Mouse (Mus musculus) fat pad, adult 2 months (tissue): Measurements from ENCODE around the gene Txnrd1.

ENCODE experiments used
- DNase-seq: peaks from one replicate; pipeline ENCODE4 v3.0.0-alpha.2; 2011; ENCODE audit warnings: low read depth, low spot score; ENCODE audit errors: extremely low read depth

Gene Txnrd1

DNA sequence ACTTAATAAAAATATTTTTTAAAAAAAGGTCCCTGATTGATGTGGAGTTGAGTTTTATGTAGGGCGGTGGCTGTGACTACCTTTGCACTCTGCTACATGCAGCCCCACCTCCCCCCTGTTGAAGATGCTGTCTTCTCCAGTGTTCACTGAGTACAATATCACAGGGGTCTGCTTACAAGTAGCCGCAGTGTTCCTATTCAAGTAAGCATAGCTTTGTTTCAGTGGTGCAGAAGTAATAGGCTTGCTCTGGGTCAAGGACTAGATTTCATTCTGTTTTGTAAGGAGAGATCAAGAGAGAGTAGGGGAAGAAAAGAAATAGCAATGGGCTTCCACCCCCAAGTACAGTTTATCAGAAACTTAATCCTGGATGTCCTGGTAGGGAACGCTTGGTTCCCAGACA is 16.2 kb upstream of the Txnrd1 start:
- no peak for DNase-seq

- no peak for DNase-seq
Measured at GRCm38 (mm10) chr10:82817936-82818335, 15.8 kb upstream of the Txnrd1 start.

DNA sequence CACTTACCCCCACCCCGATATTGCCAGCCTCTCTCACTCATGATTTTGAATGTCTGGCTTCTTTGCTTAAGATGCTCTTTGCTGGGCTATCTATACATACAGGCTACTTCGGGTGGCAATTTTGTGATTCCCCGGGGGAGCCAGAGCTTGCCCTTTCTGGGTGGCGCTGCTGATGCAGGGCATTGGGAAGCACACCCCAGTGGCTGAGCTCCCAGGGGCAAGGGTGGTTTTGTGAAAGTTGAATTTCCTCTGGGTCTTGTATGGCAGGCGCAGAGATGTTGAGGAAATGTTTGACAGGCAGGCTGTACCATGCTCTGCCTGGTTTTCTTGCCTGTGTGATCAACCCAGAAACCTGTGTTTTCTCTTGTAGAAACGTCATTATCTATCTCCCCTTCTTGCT is 15.1 kb upstream of the Txnrd1 start:
- DNase-seq: no peak

DNA sequence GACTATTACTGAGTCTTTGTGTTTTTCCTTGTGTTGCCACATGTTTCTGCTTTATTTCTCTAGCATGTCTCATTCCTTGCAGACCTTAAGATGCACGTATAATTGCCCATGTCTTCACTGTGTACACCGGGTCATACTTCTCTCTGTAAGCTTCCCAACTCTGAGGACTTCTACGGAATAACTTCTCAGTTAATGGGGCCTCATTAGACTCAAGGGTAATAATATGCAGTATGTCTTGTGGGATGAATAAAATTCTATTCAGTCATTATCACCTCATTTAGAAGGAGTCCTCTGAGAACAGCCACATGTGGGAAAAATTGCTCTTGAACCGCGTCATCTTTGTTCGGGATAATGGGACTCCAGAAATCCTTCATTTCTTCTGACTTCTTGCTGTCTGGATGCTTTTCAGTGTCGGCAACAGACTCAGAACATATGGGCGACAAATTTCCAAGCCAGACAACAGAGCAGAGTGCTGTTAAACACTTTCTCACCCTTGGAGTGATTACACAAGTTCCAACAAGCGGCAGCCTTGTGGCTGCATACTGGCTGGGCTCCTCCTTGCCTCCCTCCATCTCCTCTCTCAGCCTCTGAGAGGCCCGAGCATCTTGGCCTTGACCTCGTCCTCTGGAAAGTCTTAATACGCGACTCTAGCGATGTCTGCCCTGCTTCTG is 10.5 kb upstream of the Txnrd1 start:
- DNase-seq: no peak

GRCm38 (mm10) chr10:82823779-82824177 is 10.0 kb upstream of the Txnrd1 start:
- DNase-seq: no peak

DNA sequence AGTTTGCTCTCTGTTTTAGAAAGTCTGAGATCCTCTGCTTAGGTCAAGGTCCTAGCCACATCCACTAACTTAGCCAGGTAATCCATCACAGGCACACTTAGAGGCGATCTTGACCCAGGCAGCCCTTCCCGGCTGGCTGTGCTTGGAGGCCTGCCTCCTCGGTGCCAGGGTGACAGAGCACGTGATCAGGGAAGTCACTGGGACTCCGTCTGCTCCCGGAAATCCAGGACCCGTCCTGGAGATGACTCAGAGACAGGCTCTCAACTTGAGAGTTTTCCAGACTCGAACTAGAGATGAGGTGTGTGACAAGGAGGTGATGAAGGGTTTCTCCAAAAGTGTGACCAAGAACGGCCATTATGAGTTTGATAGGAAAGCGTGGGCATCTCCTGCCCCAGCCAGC is 9.2 kb upstream of the Txnrd1 start:
- DNase-seq: no peak

DNA sequence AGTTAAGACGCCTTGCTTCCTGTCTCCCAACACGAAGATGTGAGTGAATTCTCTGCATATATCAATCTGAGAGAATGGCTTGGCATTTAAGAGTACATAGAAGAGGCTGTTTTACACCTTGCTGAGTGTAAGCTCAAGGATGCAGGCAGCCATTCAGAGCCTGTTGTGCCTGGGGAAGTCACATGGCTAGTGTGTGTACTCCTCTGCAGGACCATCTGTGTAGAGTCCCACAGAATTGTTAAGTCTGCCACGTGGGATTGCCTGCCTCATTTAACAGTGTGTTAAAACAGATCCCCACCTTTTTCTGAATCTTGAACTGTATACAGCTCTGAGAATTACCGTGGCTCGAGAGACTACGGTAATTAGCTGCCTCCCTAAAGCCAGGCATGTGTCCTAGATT is 7.2 kb upstream of the Txnrd1 start:
- DNase-seq: no peak

DNA sequence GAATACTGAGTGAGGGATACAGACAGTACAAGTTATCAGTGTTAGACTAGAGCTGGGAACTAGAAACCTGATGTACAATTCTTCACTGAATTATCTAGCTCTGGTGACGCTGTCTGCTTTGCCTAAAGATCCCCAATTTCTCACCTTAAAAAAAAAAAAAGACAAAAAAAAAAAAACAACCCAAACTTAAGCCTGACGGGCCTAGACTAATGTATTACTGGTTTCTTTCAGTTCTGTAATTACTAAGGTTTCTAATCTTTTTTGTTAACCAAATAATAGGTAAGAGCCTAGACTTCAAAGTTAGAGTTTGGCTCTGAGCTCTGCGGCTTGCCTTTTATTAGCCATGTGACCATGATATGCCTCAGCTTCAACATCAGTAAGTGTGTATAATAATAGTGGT is 2.1 kb downstream of the Txnrd1 start:
- DNase-seq: no peak

- no peak for DNase-seq
Measured at GRCm38 (mm10) chr10:82838390-82838789, 4.6 kb downstream of the Txnrd1 start.

GRCm38 (mm10) chr10:82844090-82844489 is 10.3 kb downstream of the Txnrd1 start:
- DNase-seq: no peak

DNA sequence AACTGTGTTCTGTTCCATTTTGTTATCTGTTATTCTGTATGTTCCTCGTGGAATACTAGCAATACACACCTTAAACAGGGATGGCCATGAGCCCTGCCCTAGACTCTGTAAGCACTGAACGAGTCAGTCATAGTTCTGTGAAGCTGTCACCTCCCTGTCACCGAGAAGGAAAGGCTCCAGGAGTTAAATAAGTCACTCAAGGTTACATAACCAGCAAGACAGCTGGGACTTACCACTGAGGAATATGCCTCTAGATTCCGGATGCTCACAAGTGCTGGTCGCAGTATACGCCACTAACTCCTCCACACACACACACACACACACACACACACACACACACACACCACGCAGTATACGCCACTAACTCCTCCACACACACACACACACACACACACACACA is 11.0 kb downstream of the Txnrd1 start:
- DNase-seq: no peak

- DNase-seq: no peak
Measured at GRCm38 (mm10) chr10:82847821-82848459, 14.2 kb downstream of the Txnrd1 start.

GRCm38 (mm10) chr10:82849686-82850353 is 16.1 kb downstream of the Txnrd1 start:
- DNase-seq: no peak

- no peak for DNase-seq
Measured at GRCm38 (mm10) chr10:82850354-82850752, 16.6 kb downstream of the Txnrd1 start.

DNA sequence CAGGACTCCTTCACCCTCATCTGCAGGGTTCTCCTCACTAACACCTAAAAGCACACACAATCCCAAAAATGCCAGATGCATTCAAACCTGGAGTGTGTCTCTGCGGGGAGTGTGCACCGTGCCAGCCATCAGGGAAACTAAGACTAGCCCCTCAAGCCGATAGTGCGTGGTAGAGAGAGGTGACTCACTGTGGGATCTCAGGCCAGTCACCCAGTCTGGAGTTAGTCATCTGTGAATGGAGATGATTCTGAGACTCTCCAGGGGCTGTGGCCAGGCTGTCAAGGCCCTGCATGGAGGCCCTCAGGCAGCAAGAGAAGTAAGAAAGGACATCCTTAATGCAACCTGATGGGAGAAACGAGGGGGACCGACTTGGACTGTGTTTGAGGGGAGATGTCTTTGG is 18.0 kb downstream of the Txnrd1 start:
- DNase-seq: no peak

DNA sequence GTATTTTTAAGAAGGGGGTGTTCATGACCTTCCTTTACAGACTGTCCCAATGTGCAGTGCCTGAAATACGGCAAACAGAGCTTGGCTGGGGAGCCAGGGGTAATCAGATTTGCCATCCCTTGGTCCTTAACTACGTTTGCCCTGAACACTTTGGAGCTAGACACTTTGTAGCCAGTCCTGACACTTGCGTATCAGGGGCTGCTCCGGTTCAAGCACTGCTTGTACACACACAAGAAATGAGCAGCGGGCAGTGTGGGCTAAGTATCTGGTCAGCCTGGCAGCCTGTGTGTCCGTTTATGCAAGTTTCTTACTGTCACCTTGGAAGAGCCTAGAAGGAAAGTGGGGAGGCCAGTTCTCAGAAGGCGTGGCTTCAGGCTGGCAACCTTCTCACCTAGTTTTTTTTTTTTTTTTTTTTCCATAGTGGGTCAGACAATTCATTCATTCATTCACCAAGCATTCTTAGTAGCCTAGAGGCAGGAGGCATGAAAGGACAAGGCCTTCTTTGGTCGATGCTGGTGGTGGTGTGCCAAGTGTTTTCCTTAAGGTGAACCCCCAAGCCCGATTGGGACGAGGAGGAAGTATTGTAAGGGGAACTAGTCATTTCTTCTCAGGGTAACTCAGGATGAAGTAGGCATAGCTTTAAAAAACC is 24.4 kb downstream of the Txnrd1 start:
- peak; percentile 76 for DNase-seq

DNA sequence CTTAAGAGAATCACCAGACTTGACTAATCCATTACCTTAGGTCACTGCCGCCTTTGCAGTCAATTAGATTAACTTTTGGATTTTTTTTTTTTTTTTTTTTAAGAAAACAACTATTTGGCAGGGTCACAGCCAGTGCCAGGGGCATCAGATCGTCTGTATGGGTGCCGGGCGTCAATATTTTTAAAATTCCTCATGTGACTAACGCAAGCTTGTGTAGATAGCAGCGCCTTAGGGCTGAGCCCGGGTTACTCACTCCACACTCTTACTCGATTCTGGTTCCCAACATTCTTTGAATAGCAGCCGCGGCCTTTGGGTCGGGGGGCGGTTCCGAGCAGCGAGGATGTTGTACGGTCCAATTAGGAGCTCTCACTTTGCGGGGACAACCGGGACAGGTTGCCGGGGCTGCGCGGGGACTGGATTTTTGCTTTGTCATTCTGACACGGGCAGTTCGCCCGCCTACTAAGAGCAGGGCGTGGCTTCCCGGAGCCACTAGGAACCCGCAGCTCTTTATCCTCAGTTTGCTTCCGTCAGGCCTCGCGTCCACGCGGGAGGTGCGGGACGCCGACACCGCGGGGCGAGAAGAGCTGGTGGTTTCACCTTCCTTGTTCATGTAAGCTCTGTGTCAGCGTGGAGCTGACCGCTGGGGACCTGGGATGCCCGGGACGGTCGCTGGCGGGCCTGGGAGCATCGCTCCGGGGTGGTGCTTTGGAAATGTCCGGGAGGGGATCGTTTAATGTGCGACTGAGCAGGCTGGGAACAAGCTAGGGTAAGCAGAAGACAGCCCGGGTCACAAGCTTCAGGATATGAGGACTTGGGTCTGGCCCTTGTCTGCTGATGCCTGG is 25.2 kb downstream of the Txnrd1 start:
- peak; percentile 52 for DNase-seq

GRCm38 (mm10) chr10:82859533-82859915 is 25.8 kb downstream of the Txnrd1 start:
- DNase-seq: no peak

GRCm38 (mm10) chr10:82860181-82860928 is 26.6 kb downstream of the Txnrd1 start:
- DNase-seq: no peak

GRCm38 (mm10) chr10:82860929-82861315 is 27.2 kb downstream of the Txnrd1 start:
- DNase-seq: no peak
